Mouse (Mus musculus) hindbrain, embryonic 11.5 days (tissue): ENCODE measurements around the gene Bcl2a1b. TPM values are rescaled to one million over a fixed set of nuclear protein-coding genes. Genes with fewer than 3 reads are reported as not detected.
A peak's percentile ranks its signal among the peaks of the same experiment; 100 is the strongest.
"Not testable (repeated sequence)": the region's sequence is repeated elsewhere in the genome, so short reads cannot be mapped to it uniquely, and the experiment has no call there.

Experiments
- ATAC-seq: fragments of 200-750 bp; cut with Nextera tagmentation; 2 replicates; pipeline ENCODE4 v1.8.0; 2017; ENCODE audit warnings: mild to moderate bottlenecking, moderate TSS enrichment, moderate library complexity; ENCODE audit not compliant: low FRiP score
- DNase-seq: peaks from one replicate; pipeline ENCODE4 v3.0.0-alpha.2; 2015; ENCODE audit warnings: low spot score
- H3K27ac ChIP-seq: fragments of 300-500 bp; sonication (generic); 2 replicates; pipeline ENCODE4 v1.5.1; 2014; ENCODE audit warnings: mild to moderate bottlenecking, low read depth, low read length
- H3K27me3 ChIP-seq: fragments of 300-500 bp; sonication (generic); 2 replicates; pipeline ENCODE4 v1.6.1; 2014; ENCODE audit warnings: mild to moderate bottlenecking, low read length, moderate library complexity, mixed read lengths; ENCODE audit not compliant: control insufficient read depth, insufficient read depth
- H3K36me3 ChIP-seq: fragments of 300-500 bp; sonication (generic); 2 replicates; pipeline ENCODE4 v1.6.1; 2014; ENCODE audit warnings: mild to moderate bottlenecking, low read length, moderate library complexity, mixed read lengths; ENCODE audit not compliant: control insufficient read depth, insufficient read depth
- H3K4me1 ChIP-seq: fragments of 300-500 bp; sonication (generic); replicated peaks from 2 replicates; pipeline ENCODE4 v1.6.1; 2014; ENCODE audit warnings: low read length, mixed read lengths; ENCODE audit not compliant: control insufficient read depth, insufficient read depth
- H3K4me2 ChIP-seq: fragments of 300-500 bp; sonication (generic); replicated peaks from 2 replicates; pipeline ENCODE4 v1.6.1; 2014; ENCODE audit warnings: mild to moderate bottlenecking, low read depth, low read length
- H3K4me3 ChIP-seq: fragments of 300-500 bp; sonication (generic); 2 replicates; pipeline ENCODE4 v1.5.1; 2014; ENCODE audit warnings: low read depth, low read length
- H3K9ac ChIP-seq: fragments of 300-500 bp; sonication (generic); 2 replicates; pipeline ENCODE4 v1.6.1; 2014; ENCODE audit warnings: low read depth, low read length
- H3K9me3 ChIP-seq: fragments of 300-500 bp; sonication (generic); 2 replicates; pipeline ENCODE4 v1.6.1; 2016; ENCODE audit warnings: low read length; ENCODE audit not compliant: control insufficient read depth
- WGBS: fragments of 180-500 bp; shearing (Covaris S2); extraction: QIAGEN DNeasy Blood & Tissue Kit; methylation state at CpG from one replicate; pipeline ENCODE4 v1.1.7; 2014; 5-methylcytosine and 5-hydroxymethylcytosine counted together
- polyA plus RNA-seq: library from polyadenylated mRNA; unstranded; fragments of >200 nt; fragmentation: Nextera tagmentation; extraction: Ambion mirVana; gene quantifications from 2 replicates; pipeline ENCODE4 v1.2.1, GENCODE M21; 2014

Gene Bcl2a1b
- 0.69 TPM in 1 of 2 replicates, not detected in the other for polyA plus RNA-seq

- H3K36me3 ChIP-seq, H3K27ac ChIP-seq, DNase-seq, H3K4me2 ChIP-seq, H3K9me3 ChIP-seq, H3K4me1 ChIP-seq, H3K9ac ChIP-seq, H3K4me3 ChIP-seq, ATAC-seq, H3K27me3 ChIP-seq: not testable (repeated sequence)
- 98% methylated on average over 5 of the region's 5 CpGs for WGBS
Measured at GRCm38 (mm10) chr9:89198969-89199416, at the start of gene Bcl2a1b, which contains the start of gene Gm29094. TSS of gene Bcl2a1b (plus strand) at chr9:89199209. TSS of gene Gm29094 (plus strand) at chr9:89199379.

GRCm38 (mm10) chr9:89172539-89172938 is 26.5 kb upstream of the Bcl2a1b start:
- not testable (repeated sequence) for H3K27ac ChIP-seq, H3K4me1 ChIP-seq, H3K36me3 ChIP-seq, H3K9me3 ChIP-seq, ATAC-seq, H3K27me3 ChIP-seq, H3K4me3 ChIP-seq, DNase-seq, H3K9ac ChIP-seq, H3K4me2 ChIP-seq

GRCm38 (mm10) chr9:89178833-89179232 is 20.2 kb upstream of the Bcl2a1b start:
- H3K9ac ChIP-seq = not testable (repeated sequence)

GRCm38 (mm10) chr9:89179469-89179868 is 19.5 kb upstream of the Bcl2a1b start:
- H3K4me1 ChIP-seq, H3K9me3 ChIP-seq, H3K9ac ChIP-seq, H3K4me3 ChIP-seq, ATAC-seq, H3K4me2 ChIP-seq, DNase-seq, H3K27me3 ChIP-seq, H3K27ac ChIP-seq, H3K36me3 ChIP-seq: not testable (repeated sequence)
- WGBS = 91% methylated on average over 3 of the region's 4 CpGs

More at GRCm38 (mm10) chr9:89178833-89179232, 20.2 kb upstream of the Bcl2a1b start:
- H3K9me3 ChIP-seq, H3K4me1 ChIP-seq, H3K36me3 ChIP-seq, H3K4me2 ChIP-seq, H3K27me3 ChIP-seq, H3K4me3 ChIP-seq, H3K27ac ChIP-seq, ATAC-seq: not testable (repeated sequence)
- peak; percentile 23 for DNase-seq
- WGBS = 32% methylated on average over 2 of the region's 3 CpGs

- H3K36me3 ChIP-seq, DNase-seq, H3K4me3 ChIP-seq, H3K9me3 ChIP-seq, H3K27ac ChIP-seq, ATAC-seq, H3K9ac ChIP-seq, H3K27me3 ChIP-seq, H3K4me2 ChIP-seq, H3K4me1 ChIP-seq: not testable (repeated sequence)
- WGBS = 79% methylated on average over 15 of the region's 15 CpGs
Measured at GRCm38 (mm10) chr9:89187006-89187405, 12.0 kb upstream of the Bcl2a1b start.

GRCm38 (mm10) chr9:89195483-89195882 is 3.5 kb upstream of the Bcl2a1b start:
- H3K4me2 ChIP-seq, H3K4me3 ChIP-seq, H3K9me3 ChIP-seq, DNase-seq, H3K27ac ChIP-seq, H3K9ac ChIP-seq, ATAC-seq, H3K27me3 ChIP-seq, H3K4me1 ChIP-seq, H3K36me3 ChIP-seq: not testable (repeated sequence)

- WGBS = 63% methylated on average over 1 of the region's 1 CpGs
- not testable (repeated sequence) for H3K4me2 ChIP-seq, DNase-seq, H3K27ac ChIP-seq, H3K36me3 ChIP-seq, H3K27me3 ChIP-seq, H3K9me3 ChIP-seq, H3K4me1 ChIP-seq, ATAC-seq, H3K4me3 ChIP-seq, H3K9ac ChIP-seq
Measured at GRCm38 (mm10) chr9:89197509-89197908, 1.5 kb upstream of the Bcl2a1b start.

- not testable (repeated sequence) for H3K9me3 ChIP-seq, ATAC-seq
- WGBS = 88% methylated on average over 3 of the region's 3 CpGs
Measured at GRCm38 (mm10) chr9:89198349-89198748, 660 bp upstream of the Bcl2a1b start.

GRCm38 (mm10) chr9:89202256-89202655 is 3.2 kb downstream of the Bcl2a1b start:
- ATAC-seq, H3K4me3 ChIP-seq, H3K9me3 ChIP-seq, DNase-seq, H3K4me1 ChIP-seq, H3K27me3 ChIP-seq, H3K27ac ChIP-seq, H3K9ac ChIP-seq, H3K36me3 ChIP-seq, H3K4me2 ChIP-seq: not testable (repeated sequence)

More at GRCm38 (mm10) chr9:89198349-89198748, 660 bp upstream of the Bcl2a1b start:
- H3K4me3 ChIP-seq, H3K27me3 ChIP-seq, H3K9ac ChIP-seq, H3K4me2 ChIP-seq, H3K36me3 ChIP-seq, H3K4me1 ChIP-seq, DNase-seq, H3K27ac ChIP-seq: not testable (repeated sequence)
